Mouse (Mus musculus): Measurements from ENCODE around the gene Kdm7a. TPM values are rescaled to one million over a fixed set of nuclear protein-coding genes. Genes with fewer than 3 reads are reported as not detected.
A peak's percentile ranks its signal among the peaks of the same experiment; 100 is the strongest.

The Kdm7a gene
- polyA plus RNA-seq, 1 experiment from 2014 or later = 6.8 TPM

GRCm38 (mm10) chr6:39230664-39231063 is 24.1 kb upstream of the Kdm7a start:
- H3K4me2 ChIP-seq = no peak overlapping the region
- H3K27ac ChIP-seq = no peak overlapping the region
- peaks cover 5% of the 10 kb centered on the region; the same call in 1 of the 2 replicates for H3K4me1 ChIP-seq
- no peaks in the 10 kb centered on the region for H3K27me3 ChIP-seq
- H3K36me3 ChIP-seq = no peaks in the 10 kb centered on the region
- no peak overlapping the region for H3K4me3 ChIP-seq
- H3K9me3 ChIP-seq = no peaks in the 10 kb centered on the region
- H3K9ac ChIP-seq = no peak overlapping the region
- WGBS = 77% methylated on average over 8 of the region's 8 CpGs
- ATAC-seq (ENCODE audit: borderline replicate concordance, extremely low read depth, low FRiP score, low TSS enrichment) = no peak

GRCm38 (mm10) chr6:39226610-39226955 is 20.0 kb upstream of the Kdm7a start:
- no peak overlapping the region for H3K4me2 ChIP-seq
- no peak overlapping the region for H3K27ac ChIP-seq
- H3K4me3 ChIP-seq = no peak overlapping the region
- no peaks in the 10 kb centered on the region for H3K36me3 ChIP-seq
- ATAC-seq (ENCODE audit: borderline replicate concordance, extremely low read depth, low FRiP score, low TSS enrichment) = no peak
- peaks cover 5% of the 10 kb centered on the region; the same call in 1 of the 2 replicates for H3K4me1 ChIP-seq
- H3K9me3 ChIP-seq = no peaks in the 10 kb centered on the region
- no peaks in the 10 kb centered on the region for H3K27me3 ChIP-seq
- 67% methylated on average over 9 of the region's 9 CpGs for WGBS
- H3K9ac ChIP-seq = no peak overlapping the region

GRCm38 (mm10) chr6:39225876-39226609 is 19.5 kb upstream of the Kdm7a start:
- Histone ChIP-seq H3K4me1 (peaks cover 5% of the 10 kb centered on the region; the same call in 1 of the 2 replicates), H3K4me2 (no peak overlapping the region), H3K4me3 (no peak overlapping the region), H3K9ac (no peak overlapping the region), H3K27me3 (no peaks in the 10 kb centered on the region), H3K27ac (no peak overlapping the region), H3K36me3 (no peaks in the 10 kb centered on the region), H3K9me3 (no peaks in the 10 kb centered on the region)
- 37% methylated on average over 7 of the region's 7 CpGs for WGBS
- no peak for ATAC-seq (ENCODE audit: borderline replicate concordance, extremely low read depth, low FRiP score, low TSS enrichment)

GRCm38 (mm10) chr6:39223328-39223885 is 16.8 kb upstream of the Kdm7a start:
- no peak overlapping the region for H3K4me3 ChIP-seq
- H3K27me3 ChIP-seq = no peaks in the 10 kb centered on the region
- H3K9ac ChIP-seq = no peak overlapping the region
- H3K4me1 ChIP-seq = peaks cover 5% of the 10 kb centered on the region; the same call in 1 of the 2 replicates
- H3K4me2 ChIP-seq = no peak overlapping the region
- no peaks in the 10 kb centered on the region for H3K36me3 ChIP-seq
- 69% methylated on average over 5 of the region's 5 CpGs for WGBS
- no peak overlapping the region for H3K27ac ChIP-seq
- ATAC-seq (ENCODE audit: borderline replicate concordance, extremely low read depth, low FRiP score, low TSS enrichment) = no peak
- H3K9me3 ChIP-seq = no peaks in the 10 kb centered on the region

GRCm38 (mm10) chr6:39222487-39222886 is 15.9 kb upstream of the Kdm7a start:
- H3K4me3 ChIP-seq = no peak overlapping the region
- no peak overlapping the region for H3K27ac ChIP-seq
- H3K9me3 ChIP-seq = no peaks in the 10 kb centered on the region
- H3K36me3 ChIP-seq = no peaks in the 10 kb centered on the region
- 55% methylated on average over 5 of the region's 5 CpGs for WGBS
- no peak for ATAC-seq (ENCODE audit: borderline replicate concordance, extremely low read depth, low FRiP score, low TSS enrichment)
- peaks cover 5% of the 10 kb centered on the region; the same call in 1 of the 2 replicates for H3K4me1 ChIP-seq
- H3K9ac ChIP-seq = no peak overlapping the region
- no peak overlapping the region for H3K4me2 ChIP-seq
- no peaks in the 10 kb centered on the region for H3K27me3 ChIP-seq

- H3K4me2 ChIP-seq = no peak overlapping the region
- no peak overlapping the region for H3K27ac ChIP-seq
- H3K9ac ChIP-seq = no peak overlapping the region
- H3K27me3 ChIP-seq = no peaks in the 10 kb centered on the region
- no peak for ATAC-seq (ENCODE audit: borderline replicate concordance, extremely low read depth, low FRiP score, low TSS enrichment)
- no peaks in the 10 kb centered on the region for H3K9me3 ChIP-seq
- peaks cover 6% of the 10 kb centered on the region; the same call in 1 of the 2 replicates for H3K4me1 ChIP-seq
- 74% methylated on average over 2 of the region's 2 CpGs for WGBS
- H3K4me3 ChIP-seq = no peak overlapping the region
- no peaks in the 10 kb centered on the region for H3K36me3 ChIP-seq
Observed at GRCm38 (mm10) chr6:39217961-39218360, 11.4 kb upstream of the Kdm7a start.

GRCm38 (mm10) chr6:39217138-39217537 is 10.5 kb upstream of the Kdm7a start:
- Histone ChIP-seq H3K4me3 (no peak overlapping the region), H3K9ac (no peak overlapping the region), H3K36me3 (no peaks in the 10 kb centered on the region), H3K27ac (no peak overlapping the region), H3K4me2 (no peak overlapping the region), H3K9me3 (no peaks in the 10 kb centered on the region), H3K4me1 (peaks cover 6% of the 10 kb centered on the region; the same call in 1 of the 2 replicates), H3K27me3 (no peaks in the 10 kb centered on the region)
- no peak for ATAC-seq (ENCODE audit: borderline replicate concordance, extremely low read depth, low FRiP score, low TSS enrichment)
- 84% methylated on average over 3 of the region's 3 CpGs for WGBS

- Histone ChIP-seq H3K27me3 (no peaks in the 10 kb centered on the region), H3K27ac (peak overlapping the region; percentile 59), H3K4me3 (no peak overlapping the region), H3K4me1 (peaks cover 6% of the 10 kb centered on the region; the same call in 1 of the 2 replicates), H3K9ac (no peak overlapping the region), H3K36me3 (no peaks in the 10 kb centered on the region), H3K9me3 (no peaks in the 10 kb centered on the region), H3K4me2 (no peak overlapping the region)
- 40% methylated on average over 5 of the region's 5 CpGs for WGBS
- ATAC-seq (ENCODE audit: borderline replicate concordance, extremely low read depth, low FRiP score, low TSS enrichment) = peak; percentile 86; the same call in 1 of the 2 replicates
Observed at GRCm38 (mm10) chr6:39214949-39215606, 8.5 kb upstream of the Kdm7a start.

- ATAC-seq (ENCODE audit: borderline replicate concordance, extremely low read depth, low FRiP score, low TSS enrichment) = no peak
- Histone ChIP-seq H3K36me3 (no peaks in the 10 kb centered on the region), H3K9ac (no peak overlapping the region), H3K27ac (no peak overlapping the region), H3K9me3 (no peaks in the 10 kb centered on the region), H3K4me2 (no peak overlapping the region), H3K4me3 (no peak overlapping the region), H3K4me1 (no peaks in the 10 kb centered on the region), H3K27me3 (no peaks in the 10 kb centered on the region)
- 76% methylated on average over 4 of the region's 4 CpGs for WGBS
Observed at GRCm38 (mm10) chr6:39209677-39210076, 3.1 kb upstream of the Kdm7a start.

GRCm38 (mm10) chr6:39208181-39208580 is 1.6 kb upstream of the Kdm7a start:
- no peaks in the 10 kb centered on the region for H3K36me3 ChIP-seq
- no peak overlapping the region for H3K4me2 ChIP-seq
- no peaks in the 10 kb centered on the region for H3K9me3 ChIP-seq
- H3K9ac ChIP-seq = no peak overlapping the region
- H3K27ac ChIP-seq = no peak overlapping the region
- no peak for ATAC-seq (ENCODE audit: borderline replicate concordance, extremely low read depth, low FRiP score, low TSS enrichment)
- H3K4me3 ChIP-seq = no peak overlapping the region
- 70% methylated on average over 4 of the region's 4 CpGs for WGBS
- no peaks in the 10 kb centered on the region for H3K27me3 ChIP-seq
- H3K4me1 ChIP-seq = 0 out of 2 replicates have a peak, but pooled peaks cover 2% of the 10 kb centered on the region

- peak overlapping the region; percentile 86 for H3K4me3 ChIP-seq
- peak overlapping the region; percentile 94 for H3K27ac ChIP-seq
- 0 out of 2 replicates have a peak, but pooled peaks cover 2% of the 10 kb centered on the region for H3K4me1 ChIP-seq
- H3K9ac ChIP-seq = peak overlapping the region; percentile 80
- under 1% methylated on average over 100 of the region's 121 CpGs for WGBS
- no peaks in the 10 kb centered on the region for H3K27me3 ChIP-seq
- peak overlapping the region; percentile 81 for H3K4me2 ChIP-seq
- ATAC-seq (ENCODE audit: borderline replicate concordance, extremely low read depth, low FRiP score, low TSS enrichment) = peak; percentile 63
- no peaks in the 10 kb centered on the region for H3K9me3 ChIP-seq
- no peaks in the 10 kb centered on the region for H3K36me3 ChIP-seq
Observed at GRCm38 (mm10) chr6:39205650-39206580, 674 bp downstream of the Kdm7a start.

All from lung, embryonic 15.5 days (tissue).